Mouse (Mus musculus) heart, embryonic 12.5 days (tissue): ENCODE data around the gene Morn3. TPM values are rescaled to one million over a fixed set of nuclear protein-coding genes. Genes with fewer than 3 reads are reported as not detected.
A peak's percentile ranks its signal among the peaks of the same experiment; 100 is the strongest.

Experiments
- ATAC-seq: fragments of 200-750 bp; cut with Nextera tagmentation; 2 replicates; pipeline ENCODE4 v1.8.0; 2017; ENCODE audit warnings: moderate TSS enrichment, moderate library complexity; ENCODE audit not compliant: insufficient number of reproducible peaks, low FRiP score
- H3K27ac ChIP-seq: fragments of 300-500 bp; sonication (generic); 2 replicates; pipeline ENCODE4 v1.5.1; 2016; ENCODE audit warnings: mild to moderate bottlenecking, moderate library complexity; ENCODE audit not compliant: poor library complexity, severe bottlenecking
- H3K27me3 ChIP-seq: fragments of 300-500 bp; sonication (generic); replicated peaks from 2 replicates; pipeline ENCODE4 v1.6.1; 2016; ENCODE audit warnings: mild to moderate bottlenecking, moderate library complexity
- H3K36me3 ChIP-seq: fragments of 300-500 bp; sonication (generic); 2 replicates; pipeline ENCODE4 v1.6.1; 2016; ENCODE audit warnings: mild to moderate bottlenecking, moderate library complexity
- H3K4me1 ChIP-seq: fragments of 300-500 bp; sonication (generic); replicated peaks from 2 replicates; pipeline ENCODE4 v1.6.1; 2016; ENCODE audit warnings: mild to moderate bottlenecking
- H3K4me2 ChIP-seq: fragments of 300-500 bp; sonication (generic); 2 replicates; pipeline ENCODE4 v1.6.1; 2016; ENCODE audit warnings: mild to moderate bottlenecking, moderate library complexity
- H3K4me3 ChIP-seq: fragments of 300-500 bp; sonication (generic); 2 replicates; pipeline ENCODE4 v1.5.1; 2016; ENCODE audit warnings: mild to moderate bottlenecking
- H3K9ac ChIP-seq: fragments of 300-500 bp; sonication (generic); 2 replicates; pipeline ENCODE4 v1.6.1; 2016; ENCODE audit warnings: mild to moderate bottlenecking, moderate library complexity
- H3K9me3 ChIP-seq: fragments of 300-500 bp; sonication (generic); replicated peaks from 2 replicates; pipeline ENCODE4 v1.6.1; 2016; ENCODE audit warnings: mild to moderate bottlenecking, moderate library complexity
- WGBS: fragments of 180-500 bp; shearing (Covaris S2); methylation state at CpG from one replicate; pipeline ENCODE4 v1.1.7; 2016; 5-methylcytosine and 5-hydroxymethylcytosine counted together
- polyA plus RNA-seq: library from polyadenylated mRNA; unstranded; fragments of >200 nt; fragmentation: Nextera tagmentation; extraction: Ambion mirVana; gene quantifications from 2 replicates; pipeline ENCODE4 v1.2.1, GENCODE M21; 2016

The Morn3 gene
- polyA plus RNA-seq, 1 experiment from 2014 or later = not detected

DNA sequence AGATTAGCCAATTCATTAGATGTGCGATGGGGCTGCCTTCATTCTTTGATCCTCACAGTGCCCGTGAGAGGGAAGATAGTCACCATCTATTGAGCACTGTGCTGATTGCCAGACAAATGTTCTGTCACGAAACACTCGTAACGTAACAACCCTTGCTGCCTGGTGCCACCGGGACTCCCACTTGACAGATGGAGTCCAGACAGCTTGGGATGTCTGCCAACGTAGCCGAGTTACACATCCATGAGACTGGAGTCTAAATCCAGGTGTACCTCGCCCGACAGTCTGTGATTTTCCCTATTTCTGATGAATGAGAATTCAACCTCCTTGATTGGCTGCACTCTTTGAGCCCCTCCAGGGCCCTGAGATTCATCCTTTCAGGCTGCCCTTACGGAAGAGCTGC, 36.9 kb downstream of the Morn3 start:
- WGBS = 38% methylated on average over 11 of the region's 11 CpGs
- no peak overlapping the region for H3K9ac ChIP-seq
- no peaks in the 10 kb centered on the region for H3K9me3 ChIP-seq
- H3K27ac ChIP-seq = no peak overlapping the region
- no peak for ATAC-seq
- H3K27me3 ChIP-seq = no peaks in the 10 kb centered on the region
- no peak overlapping the region for H3K4me3 ChIP-seq
- H3K36me3 ChIP-seq = no peaks in the 10 kb centered on the region
- H3K4me1 ChIP-seq = peaks cover 18% of the 10 kb centered on the region
- 0 out of 2 replicates have a peak overlapping the region, but pooled peaks have one; percentile 5 for H3K4me2 ChIP-seq

DNA sequence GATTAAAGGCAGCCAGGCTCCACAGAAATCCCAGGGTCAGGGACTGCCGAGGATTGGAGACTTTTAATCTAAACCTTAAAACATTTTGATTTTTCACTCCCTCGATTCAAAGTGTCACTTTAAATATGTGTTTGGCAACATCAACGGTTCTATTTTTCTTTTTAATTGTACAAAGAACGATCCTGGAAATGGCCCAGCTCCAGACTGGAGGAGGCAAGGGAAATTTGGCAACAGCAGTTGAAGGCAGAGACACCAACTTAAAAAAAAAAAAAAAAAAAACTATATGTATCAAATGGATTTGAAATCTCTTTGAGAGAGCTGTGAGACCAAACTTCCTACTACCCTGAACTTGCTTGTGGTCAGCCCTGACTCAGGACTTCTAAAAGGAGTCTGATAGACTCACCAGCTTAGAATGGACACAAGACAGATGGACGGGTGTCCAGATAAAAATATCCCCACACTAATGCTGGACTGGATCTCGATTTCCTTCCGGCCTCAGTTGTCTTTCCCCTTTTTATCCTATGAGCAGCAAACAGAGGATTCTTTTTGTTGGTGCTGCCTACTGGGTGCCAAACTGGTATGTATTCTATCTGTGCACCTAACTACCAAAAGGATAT, 37.8 kb downstream of the Morn3 start:
- Histone ChIP-seq H3K4me3 (no peak overlapping the region), H3K9me3 (no peaks in the 10 kb centered on the region), H3K27ac (no peak overlapping the region), H3K27me3 (no peaks in the 10 kb centered on the region), H3K4me2 (no peak overlapping the region), H3K9ac (no peak overlapping the region), H3K36me3 (no peaks in the 10 kb centered on the region), H3K4me1 (peaks cover 13% of the 10 kb centered on the region)
- 69% methylated on average over 7 of the region's 7 CpGs for WGBS
- no peak for ATAC-seq

DNA sequence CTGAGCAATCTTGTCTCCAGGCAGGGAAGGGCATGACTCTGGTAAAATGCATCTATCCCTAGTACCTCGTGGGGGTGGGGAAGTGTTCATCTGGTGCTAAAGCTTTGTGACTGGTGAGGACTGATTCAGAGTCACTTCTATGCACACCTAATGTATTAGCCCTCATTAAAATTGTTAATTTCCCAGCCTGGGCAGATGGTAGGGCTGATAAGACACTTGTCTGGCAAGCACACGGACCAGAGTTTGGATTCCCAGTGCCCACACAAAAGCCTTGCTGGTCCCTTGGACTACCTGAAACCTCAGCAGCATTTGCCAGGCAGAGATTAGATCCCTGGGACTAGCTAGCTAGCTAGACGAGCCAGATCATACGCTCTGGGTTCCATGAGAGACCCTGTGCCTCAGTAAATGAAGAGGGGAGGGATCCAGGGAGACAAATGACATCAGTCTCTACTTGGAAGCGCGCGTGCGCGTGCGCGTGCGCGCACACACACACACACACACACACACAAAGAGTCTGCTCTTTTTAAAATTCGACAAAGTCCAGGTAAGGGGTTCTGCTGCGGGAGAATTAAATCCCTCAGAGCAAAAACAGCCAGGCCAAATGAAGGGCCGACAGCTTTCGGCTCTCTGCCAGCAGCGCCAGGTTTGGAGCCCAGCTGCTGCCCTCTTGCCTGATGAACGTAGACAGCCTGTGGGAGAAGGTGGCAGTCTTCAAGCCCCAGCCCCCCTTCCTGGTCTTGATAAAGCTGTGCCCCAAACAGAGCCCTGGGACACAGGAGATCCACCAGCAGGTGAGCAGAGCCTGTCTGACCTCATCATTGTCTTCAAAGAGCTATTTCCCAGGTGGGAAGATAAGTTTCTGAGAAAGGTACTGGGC, 40.9 kb downstream of the Morn3 start:
- no peaks in the 10 kb centered on the region for H3K36me3 ChIP-seq
- no peak overlapping the region for H3K27ac ChIP-seq
- H3K4me3 ChIP-seq = no peak overlapping the region
- no peaks in the 10 kb centered on the region for H3K27me3 ChIP-seq
- 0 out of 2 replicates have a peak overlapping the region, but pooled peaks have one; percentile 7 for H3K4me2 ChIP-seq
- WGBS = 55% methylated on average over 19 of the region's 19 CpGs
- no peak for ATAC-seq
- H3K9ac ChIP-seq = 0 out of 2 replicates have a peak overlapping the region, but pooled peaks have one; percentile 4
- H3K9me3 ChIP-seq = no peaks in the 10 kb centered on the region
- H3K4me1 ChIP-seq = peaks cover 12% of the 10 kb centered on the region

DNA sequence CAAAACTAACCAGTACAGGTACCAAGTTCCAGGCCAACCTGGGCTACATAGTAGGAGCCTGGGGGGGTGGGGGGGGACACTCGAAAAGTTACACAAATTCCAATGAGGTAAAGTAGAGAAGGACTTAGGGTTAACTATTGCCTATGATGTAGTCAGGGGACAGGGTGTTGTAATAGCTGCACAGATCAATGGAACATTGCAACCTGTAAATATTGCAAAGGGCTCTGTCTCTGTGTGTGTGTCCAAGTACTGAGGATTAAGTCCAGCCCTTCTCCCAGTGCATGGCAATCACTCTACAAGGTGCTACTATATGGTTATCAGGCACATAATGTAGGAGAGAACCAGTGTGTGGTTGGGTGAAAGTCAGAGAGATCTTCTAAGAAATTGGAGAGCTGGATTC, 45.9 kb downstream of the Morn3 start:
- Histone ChIP-seq H3K27ac (no peak overlapping the region), H3K4me1 (peaks cover 9% of the 10 kb centered on the region), H3K36me3 (0 out of 2 replicates have a peak, but pooled peaks cover 3% of the 10 kb centered on the region), H3K9ac (no peak overlapping the region), H3K27me3 (no peaks in the 10 kb centered on the region), H3K4me3 (no peak overlapping the region), H3K4me2 (no peak overlapping the region), H3K9me3 (no peaks in the 10 kb centered on the region)
- 52% methylated on average over 1 of the region's 1 CpGs for WGBS
- ATAC-seq = no peak

DNA sequence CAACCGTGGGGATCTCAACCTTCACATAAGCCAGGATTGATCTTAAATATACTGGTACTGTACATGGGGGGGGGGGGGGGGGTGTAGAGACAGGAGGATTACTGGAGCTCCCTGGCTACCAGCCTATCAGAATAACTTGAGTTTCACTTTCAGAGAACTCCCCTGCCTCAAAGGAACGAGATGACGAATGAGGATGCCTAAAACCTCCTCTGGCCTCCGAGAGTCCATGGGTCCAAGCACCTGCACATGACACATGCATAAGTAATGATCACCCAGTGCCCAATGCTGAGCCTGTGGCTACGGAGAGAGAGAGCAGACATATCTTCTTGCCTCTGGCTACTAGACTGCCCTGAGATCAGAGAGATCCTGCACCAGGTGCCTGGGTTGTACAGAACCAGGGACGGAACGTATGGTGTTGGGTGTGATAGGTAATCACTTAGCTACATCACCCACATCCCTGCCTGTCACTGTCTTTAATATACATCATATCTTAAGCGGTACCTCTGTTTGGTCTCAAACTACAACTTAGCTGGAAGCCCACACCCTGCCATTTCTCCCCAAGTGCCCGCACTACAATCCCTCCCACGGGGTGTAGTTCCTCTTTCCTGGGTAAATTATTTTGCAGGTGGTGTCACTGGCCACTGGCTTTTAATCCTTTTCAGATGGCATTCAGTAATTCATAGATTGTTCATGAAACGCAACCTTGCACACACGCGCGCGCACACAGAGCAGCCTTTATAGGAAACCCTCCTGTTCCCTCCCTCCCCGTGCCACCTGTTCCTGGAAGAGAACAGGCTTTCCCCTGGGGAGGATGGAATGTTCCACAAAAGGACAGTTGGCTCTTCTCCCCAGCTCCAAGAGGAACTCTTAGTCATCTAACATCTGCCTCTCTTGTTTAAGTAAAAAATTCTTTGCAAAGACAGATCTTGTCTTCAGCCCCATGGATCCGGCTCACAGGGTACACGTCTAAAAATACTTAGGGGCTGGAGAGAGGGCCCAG, 49.3 kb downstream of the Morn3 start:
- H3K9me3 ChIP-seq = no peaks in the 10 kb centered on the region
- peaks cover 19% of the 10 kb centered on the region for H3K4me1 ChIP-seq
- H3K36me3 ChIP-seq = peaks cover 7% of the 10 kb centered on the region; the same call in 1 of the 2 replicates
- H3K27me3 ChIP-seq = no peaks in the 10 kb centered on the region
- H3K9ac ChIP-seq = no peak overlapping the region
- no peak overlapping the region for H3K4me3 ChIP-seq
- no peak for ATAC-seq
- 85% methylated on average over 18 of the region's 18 CpGs for WGBS
- H3K27ac ChIP-seq = no peak overlapping the region
- no peak overlapping the region for H3K4me2 ChIP-seq

DNA sequence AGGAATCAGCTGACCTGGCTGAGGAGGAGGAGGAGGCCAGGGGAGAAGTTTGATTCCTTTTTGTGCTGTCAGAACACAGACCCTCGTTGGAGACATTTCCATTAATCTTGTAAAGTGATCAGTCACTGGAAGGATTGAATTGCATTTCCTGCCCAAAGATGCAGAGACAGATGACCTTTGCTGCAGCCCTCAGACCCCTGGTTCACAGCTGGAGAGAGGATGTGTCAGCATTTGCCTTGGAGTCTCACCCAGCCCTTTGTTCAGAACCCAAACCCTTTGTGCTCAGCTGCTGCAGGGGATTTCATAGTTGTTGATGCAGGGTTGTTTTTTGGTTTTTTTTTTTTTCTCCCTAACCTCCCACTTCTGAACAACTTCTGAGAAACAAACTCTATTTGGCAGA, 51.9 kb downstream of the Morn3 start:
- H3K27ac ChIP-seq = peak overlapping the region; percentile 29; the same call in 1 of the 2 replicates
- peaks cover 42% of the 10 kb centered on the region for H3K4me1 ChIP-seq
- H3K4me2 ChIP-seq = peak overlapping the region; percentile 53; the same call in 1 of the 2 replicates
- no peak overlapping the region for H3K4me3 ChIP-seq
- 0% methylated on average over 1 of the region's 1 CpGs for WGBS
- no peak for ATAC-seq
- H3K9ac ChIP-seq = 0 out of 2 replicates have a peak overlapping the region, but pooled peaks have one; percentile 33
- H3K9me3 ChIP-seq = no peaks in the 10 kb centered on the region
- peaks cover 7% of the 10 kb centered on the region; the same call in 1 of the 2 replicates for H3K36me3 ChIP-seq
- H3K27me3 ChIP-seq = no peaks in the 10 kb centered on the region

DNA sequence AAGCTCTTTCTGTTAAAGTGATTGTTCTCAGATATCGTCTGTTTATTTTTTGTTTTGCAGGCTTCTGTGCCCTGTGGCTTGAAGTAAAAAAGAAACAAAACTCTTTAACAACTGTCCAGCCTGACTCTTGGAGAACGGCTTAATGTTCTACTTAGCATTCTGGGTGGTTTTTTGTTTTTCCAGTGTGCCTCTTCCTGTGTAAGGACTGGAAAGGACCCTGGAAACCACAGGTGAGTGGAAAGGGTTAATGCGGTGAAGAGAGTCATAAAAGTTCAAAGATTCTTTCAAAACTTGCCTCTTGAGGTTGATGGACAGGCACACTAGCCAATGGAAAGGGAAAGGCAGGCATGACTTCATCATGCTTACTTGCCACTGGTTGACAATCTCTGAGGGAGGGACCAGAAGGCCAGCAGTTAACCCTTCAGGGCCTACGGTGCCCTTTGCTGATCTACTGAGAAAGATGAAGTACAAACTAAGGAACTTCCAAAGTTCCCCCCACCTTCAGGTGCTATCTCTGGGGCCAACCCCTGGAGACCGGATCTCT, 52.4 kb downstream of the Morn3 start:
- Histone ChIP-seq H3K27ac (peak overlapping the region; percentile 29), H3K4me3 (0 out of 2 replicates have a peak overlapping the region, but pooled peaks have one; percentile 17), H3K9ac (no peak overlapping the region), H3K4me2 (peak overlapping the region; percentile 53), H3K27me3 (no peaks in the 10 kb centered on the region), H3K36me3 (peaks cover 7% of the 10 kb centered on the region; the same call in 1 of the 2 replicates), H3K9me3 (no peaks in the 10 kb centered on the region), H3K4me1 (peaks cover 46% of the 10 kb centered on the region)
- 11% methylated on average over 5 of the region's 5 CpGs for WGBS
- peak; percentile 85 for ATAC-seq

DNA sequence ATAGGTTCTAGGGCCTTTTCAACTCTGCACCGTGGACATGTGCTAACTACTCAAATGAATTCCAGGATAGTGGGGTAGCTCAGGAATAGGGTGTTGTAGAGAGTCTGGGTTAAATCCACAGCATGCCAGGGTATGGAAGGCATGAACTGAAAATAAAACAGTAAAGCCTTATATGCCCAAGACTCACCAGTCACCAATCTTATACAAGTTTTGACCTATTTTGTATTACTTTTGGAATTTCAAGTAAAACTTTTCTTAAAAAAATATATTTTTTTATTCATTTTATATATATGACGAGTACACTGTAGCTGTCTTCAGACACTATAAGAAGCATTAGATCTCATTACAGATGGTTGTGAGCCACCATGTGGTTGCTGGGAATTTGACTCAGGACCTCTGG, 53.0 kb downstream of the Morn3 start:
- WGBS = 54% methylated on average over 2 of the region's 2 CpGs
- H3K27me3 ChIP-seq = no peaks in the 10 kb centered on the region
- H3K4me2 ChIP-seq = peak overlapping the region; percentile 53
- H3K27ac ChIP-seq = no peak overlapping the region
- no peak overlapping the region for H3K4me3 ChIP-seq
- H3K9me3 ChIP-seq = no peaks in the 10 kb centered on the region
- peaks cover 7% of the 10 kb centered on the region; the same call in 1 of the 2 replicates for H3K36me3 ChIP-seq
- no peak overlapping the region for H3K9ac ChIP-seq
- peaks cover 40% of the 10 kb centered on the region for H3K4me1 ChIP-seq
- ATAC-seq = no peak

DNA sequence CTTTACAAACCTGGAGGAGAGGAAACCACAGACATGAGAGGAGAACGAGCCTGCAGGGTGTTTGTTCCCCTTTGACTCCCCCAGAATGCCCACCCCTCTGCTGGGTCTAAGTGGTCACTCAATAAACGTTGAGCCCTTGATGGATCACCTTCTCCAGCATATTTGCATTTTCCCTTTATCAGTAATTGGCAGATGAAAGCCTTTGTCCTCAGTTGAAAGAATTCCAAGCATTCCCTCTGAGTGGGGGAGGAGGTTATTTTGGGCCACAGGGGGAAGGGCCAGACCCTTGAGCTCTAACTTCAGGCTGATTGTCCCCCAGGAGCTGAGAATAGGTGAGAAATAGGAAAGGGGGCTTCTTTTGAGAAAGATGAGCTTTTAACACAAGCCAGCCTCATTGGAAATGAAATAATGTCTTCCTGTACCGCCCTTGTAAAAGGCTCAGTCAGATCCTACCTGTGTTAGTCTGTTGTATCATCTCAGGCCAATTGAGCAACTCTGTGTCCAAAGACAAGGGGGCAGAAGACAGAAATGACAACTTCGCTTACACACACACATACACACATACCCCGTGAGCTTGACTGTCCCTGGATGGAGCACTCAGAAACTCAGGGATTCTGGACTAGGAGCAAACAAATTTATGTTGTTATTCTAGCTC, 55.3 kb downstream of the Morn3 start:
- H3K4me3 ChIP-seq = peak overlapping the region; percentile 70
- H3K4me2 ChIP-seq = peak overlapping the region; percentile 100
- H3K36me3 ChIP-seq = peaks cover 4% of the 10 kb centered on the region; the same call in 1 of the 2 replicates
- H3K9me3 ChIP-seq = no peaks in the 10 kb centered on the region
- H3K4me1 ChIP-seq = peaks cover 50% of the 10 kb centered on the region
- peak overlapping the region; percentile 86 for H3K9ac ChIP-seq
- 21% methylated on average over 5 of the region's 5 CpGs for WGBS
- peak overlapping the region; percentile 92 for H3K27ac ChIP-seq
- no peaks in the 10 kb centered on the region for H3K27me3 ChIP-seq
- ATAC-seq = no peak
